Mouse (Mus musculus) midbrain, postnatal 0 days (tissue): ENCODE measurements around the gene Gm8122. TPM values are rescaled to one million over a fixed set of nuclear protein-coding genes. Genes with fewer than 3 reads are reported as not detected.
"Not testable (repeated sequence)": the region's sequence is repeated elsewhere in the genome, so short reads cannot be mapped to it uniquely, and the experiment has no call there.

Source experiments
- ATAC-seq: fragments of 200-750 bp; cut with Nextera tagmentation; 2 replicates; pipeline ENCODE4 v1.8.0; 2017; ENCODE audit warnings: moderate number of reproducible peaks, mild to moderate bottlenecking, moderate TSS enrichment, moderate library complexity; ENCODE audit not compliant: low FRiP score
- DNase-seq: peaks from one replicate; pipeline ENCODE4 v3.0.0-alpha.2; 2015; ENCODE audit warnings: low spot score
- H3K27ac ChIP-seq: fragments of 300-500 bp; sonication (generic); 2 replicates; pipeline ENCODE4 v1.5.1; 2014; ENCODE audit warnings: low read depth, mild to moderate bottlenecking, low read length, mixed read lengths
- H3K27me3 ChIP-seq: fragments of 300-500 bp; sonication (generic); 2 replicates; pipeline ENCODE4 v1.6.1; 2014; ENCODE audit warnings: low read length, control low read depth, mixed read lengths; ENCODE audit not compliant: insufficient read depth
- H3K36me3 ChIP-seq: fragments of 300-500 bp; sonication (generic); 2 replicates; pipeline ENCODE4 v1.6.1; 2014; ENCODE audit warnings: low read length, control low read depth, mixed read lengths; ENCODE audit not compliant: insufficient read depth
- H3K4me1 ChIP-seq: fragments of 300-500 bp; sonication (generic); 2 replicates; pipeline ENCODE4 v1.6.1; 2014; ENCODE audit warnings: mild to moderate bottlenecking, control low read depth, antibody characterized with exemption, low read length, mixed read lengths; ENCODE audit not compliant: insufficient read depth
- H3K4me2 ChIP-seq: fragments of 300-500 bp; sonication (generic); 2 replicates; pipeline ENCODE4 v1.6.1; 2014; ENCODE audit warnings: low read depth, mild to moderate bottlenecking, low read length, mixed read lengths; ENCODE audit not compliant: poor library complexity, severe bottlenecking
- H3K4me3 ChIP-seq: fragments of 300-500 bp; sonication (generic); 2 replicates; pipeline ENCODE4 v1.5.1; 2014; ENCODE audit warnings: low read depth, mild to moderate bottlenecking, low read length, moderate library complexity
- H3K9ac ChIP-seq: fragments of 300-500 bp; sonication (generic); replicated peaks from 2 replicates; pipeline ENCODE4 v1.6.1; 2014; ENCODE audit warnings: mild to moderate bottlenecking, low read length, moderate library complexity, mixed read lengths; ENCODE audit not compliant: poor library complexity, severe bottlenecking
- H3K9me3 ChIP-seq: fragments of 300-500 bp; sonication (generic); 2 replicates; pipeline ENCODE4 v1.6.1; 2016; ENCODE audit warnings: low read length, control low read depth
- WGBS: fragments of 180-500 bp; shearing (Covaris S2); extraction: QIAGEN DNeasy Blood & Tissue Kit; methylation state at CpG from one replicate; pipeline ENCODE4 v1.1.7; 2014; 5-methylcytosine and 5-hydroxymethylcytosine counted together
- polyA plus RNA-seq: library from polyadenylated mRNA; unstranded; fragments of >200 nt; fragmentation: Nextera tagmentation; extraction: Ambion mirVana; gene quantifications from 2 replicates; pipeline ENCODE4 v1.2.1, GENCODE M21; 2015
- total RNA-seq: library from RNA; depleted of rRNA; stranded (reverse); fragments of >200 nt; gene quantifications from 2 replicates; pipeline ENCODE4 v1.2.3, GENCODE M21; 2014; rRNA removed

The Gm8122 gene
- total RNA-seq (not detected in 2 replicates), polyA plus RNA-seq (not detected in 2 replicates)

GRCm38 (mm10) chr14:43235204-43235603 is at the start of gene Gm8122:
Gene Gm8122, minus strand, starts transcription at chr14:43235304.
- H3K4me1 ChIP-seq, H3K36me3 ChIP-seq, H3K9me3 ChIP-seq, DNase-seq, H3K27me3 ChIP-seq, H3K27ac ChIP-seq, H3K4me3 ChIP-seq, ATAC-seq, H3K4me2 ChIP-seq, H3K9ac ChIP-seq: not testable (repeated sequence)
- WGBS = 86% methylated on average over 3 of the region's 4 CpGs

- WGBS = 92% methylated on average over 3 of the region's 3 CpGs
- not testable (repeated sequence) for ATAC-seq, H3K27me3 ChIP-seq, H3K9me3 ChIP-seq, H3K36me3 ChIP-seq, DNase-seq, H3K27ac ChIP-seq, H3K4me3 ChIP-seq, H3K4me2 ChIP-seq, H3K9ac ChIP-seq, H3K4me1 ChIP-seq
Observed at GRCm38 (mm10) chr14:43278681-43279080, 43.6 kb upstream of the Gm8122 start.

GRCm38 (mm10) chr14:43278146-43278545 is 43.0 kb upstream of the Gm8122 start:
- ATAC-seq, H3K27me3 ChIP-seq, H3K27ac ChIP-seq, H3K4me2 ChIP-seq, H3K4me3 ChIP-seq, H3K4me1 ChIP-seq, H3K9ac ChIP-seq, DNase-seq, H3K9me3 ChIP-seq, H3K36me3 ChIP-seq: not testable (repeated sequence)
- WGBS = 57% methylated on average over 4 of the region's 4 CpGs

GRCm38 (mm10) chr14:43277468-43277867 is 42.4 kb upstream of the Gm8122 start:
- not testable (repeated sequence) for DNase-seq, ATAC-seq

GRCm38 (mm10) chr14:43275752-43276151 is 40.6 kb upstream of the Gm8122 start:
- not testable (repeated sequence) for H3K27ac ChIP-seq, H3K9ac ChIP-seq, H3K9me3 ChIP-seq, DNase-seq, H3K27me3 ChIP-seq, ATAC-seq, H3K36me3 ChIP-seq, H3K4me3 ChIP-seq, H3K4me1 ChIP-seq, H3K4me2 ChIP-seq
- WGBS = 84% methylated on average over 1 of the region's 1 CpGs

More at GRCm38 (mm10) chr14:43277468-43277867, 42.4 kb upstream of the Gm8122 start:
- H3K36me3 ChIP-seq, H3K9ac ChIP-seq, H3K4me1 ChIP-seq, H3K4me2 ChIP-seq, H3K4me3 ChIP-seq, H3K27me3 ChIP-seq, H3K27ac ChIP-seq, H3K9me3 ChIP-seq: not testable (repeated sequence)
- 61% methylated on average over 2 of the region's 2 CpGs for WGBS

GRCm38 (mm10) chr14:43274986-43275511 is 39.9 kb upstream of the Gm8122 start, which contains the start of gene Gm9732:
Gene Gm9732, plus strand, starts transcription at chr14:43275036.
- DNase-seq, H3K4me1 ChIP-seq, H3K9ac ChIP-seq, ATAC-seq, H3K4me2 ChIP-seq, H3K27ac ChIP-seq, H3K27me3 ChIP-seq, H3K4me3 ChIP-seq, H3K9me3 ChIP-seq, H3K36me3 ChIP-seq: not testable (repeated sequence)
- 80% methylated on average over 8 of the region's 8 CpGs for WGBS

GRCm38 (mm10) chr14:43273161-43273560 is 38.1 kb upstream of the Gm8122 start:
- ATAC-seq, H3K4me1 ChIP-seq, H3K4me2 ChIP-seq, H3K4me3 ChIP-seq, DNase-seq, H3K27ac ChIP-seq, H3K9ac ChIP-seq, H3K9me3 ChIP-seq, H3K36me3 ChIP-seq, H3K27me3 ChIP-seq: not testable (repeated sequence)
- WGBS = 35% methylated on average over 1 of the region's 1 CpGs

GRCm38 (mm10) chr14:43269211-43269610 is 34.1 kb upstream of the Gm8122 start:
- not testable (repeated sequence) for H3K4me1 ChIP-seq, H3K36me3 ChIP-seq, H3K4me2 ChIP-seq, DNase-seq, ATAC-seq, H3K4me3 ChIP-seq, H3K27me3 ChIP-seq, H3K9ac ChIP-seq, H3K27ac ChIP-seq, H3K9me3 ChIP-seq
- 82% methylated on average over 3 of the region's 3 CpGs for WGBS

GRCm38 (mm10) chr14:43268521-43269084 is 33.5 kb upstream of the Gm8122 start:
- H3K4me1 ChIP-seq, H3K4me3 ChIP-seq, ATAC-seq, H3K27ac ChIP-seq, H3K27me3 ChIP-seq, DNase-seq, H3K9ac ChIP-seq, H3K36me3 ChIP-seq, H3K9me3 ChIP-seq, H3K4me2 ChIP-seq: not testable (repeated sequence)
- WGBS = 51% methylated on average over 2 of the region's 2 CpGs
